Mouse (Mus musculus): ENCODE data around the gene 4931428L18Rik. TPM values are rescaled to one million over a fixed set of nuclear protein-coding genes. Genes with fewer than 3 reads are reported as not detected.
A peak's percentile ranks its signal among the peaks of the same experiment; 100 is the strongest.

Gene 4931428L18Rik
- not detected in 2 replicates for polyA plus RNA-seq (2015; fragmentation: Nextera tagmentation; extraction: Ambion mirVana)

DNA sequence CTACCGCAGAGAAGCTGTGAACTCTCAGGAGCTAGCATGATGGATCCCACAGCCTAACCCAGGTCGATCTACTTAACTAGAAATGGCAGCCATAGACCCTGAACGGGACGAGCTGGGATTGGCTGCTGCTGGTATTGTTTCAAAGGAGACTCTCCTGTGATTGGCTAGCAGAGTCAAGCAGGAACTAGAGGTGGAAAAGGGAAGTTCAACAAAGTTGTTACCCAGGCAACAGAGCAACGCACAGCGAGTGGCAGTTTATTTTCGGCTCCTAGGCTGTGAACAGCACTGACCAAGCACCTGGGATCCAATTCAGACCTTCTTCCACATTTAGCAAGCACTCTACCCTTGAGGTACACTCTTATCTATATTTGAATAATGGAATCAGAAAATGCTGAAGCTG is at the start of gene 4931428L18Rik, which contains the start of gene Pih1d3:
Gene 4931428L18Rik (minus strand): TSS at position 121 of the 400 bp plus-strand sequence.
Gene Pih1d3 (plus strand): TSS at position 275 of the 400 bp plus-strand sequence.
- H3K4me3 ChIP-seq (replicated peaks) = no peak within 1 kb of the TSS
- H3K9me3 ChIP-seq = no peaks in the 10 kb centered on the region
- H3K4me2 ChIP-seq (replicated peaks) = no peak within 1 kb of the TSS
- 77% methylated on average over 7 of the region's 7 CpGs for WGBS
- H3K27me3 ChIP-seq (replicated peaks) = no peaks in the 10 kb centered on the region
- ATAC-seq = no peak
- no peak within 1 kb of the TSS for H3K27ac ChIP-seq
- H3K36me3 ChIP-seq = no peaks in the 10 kb centered on the region
- no peak within 1 kb of the TSS for H3K9ac ChIP-seq
- H3K4me1 ChIP-seq (replicated peaks) = no peaks in the 10 kb centered on the region

DNA sequence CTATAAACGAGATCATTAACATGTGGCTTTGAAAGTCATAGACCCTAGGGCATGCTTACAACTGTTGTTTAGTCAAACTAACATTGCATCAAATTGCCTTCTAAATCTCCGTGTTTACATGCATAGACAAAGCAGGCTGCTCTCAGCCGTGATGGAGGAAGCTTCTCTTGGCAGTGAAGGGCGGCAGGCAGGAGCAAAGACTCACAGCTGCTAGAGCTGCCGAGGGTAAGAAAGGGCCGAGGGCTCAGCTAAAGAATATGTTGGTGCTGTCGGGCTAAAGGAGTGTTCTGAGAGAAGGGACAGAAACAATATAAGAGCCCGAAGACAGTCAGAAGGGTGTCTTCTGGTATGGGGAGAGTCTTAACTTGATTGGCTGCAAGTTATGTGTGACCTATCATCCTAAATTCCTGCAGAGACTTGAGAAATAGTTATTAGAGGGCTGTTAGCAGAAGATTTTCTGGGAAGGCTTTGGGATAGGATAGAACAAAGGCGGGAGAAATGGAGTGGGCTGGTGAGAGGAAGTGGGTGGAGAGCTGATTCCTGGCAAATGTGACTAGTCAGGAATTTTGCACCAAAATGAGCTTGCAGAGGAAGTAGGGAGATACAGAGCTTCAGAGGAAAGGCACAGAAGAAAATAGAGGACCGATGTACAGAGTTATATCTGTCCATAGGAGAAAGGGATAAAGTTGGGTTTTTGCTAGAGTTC is 37.9 kb upstream of the 4931428L18Rik start:
- H3K9me3 ChIP-seq = no peaks in the 10 kb centered on the region
- no peaks in the 10 kb centered on the region for H3K36me3 ChIP-seq
- no peaks in the 10 kb centered on the region for H3K4me1 ChIP-seq (replicated peaks)
- no peak overlapping the region for H3K4me3 ChIP-seq (replicated peaks)
- no peaks in the 10 kb centered on the region for H3K27me3 ChIP-seq (replicated peaks)
- no peak overlapping the region for H3K9ac ChIP-seq
- no peak for ATAC-seq
- 60% methylated on average over 10 of the region's 10 CpGs for WGBS
- 0 out of 2 replicates have a peak overlapping the region, but pooled peaks have one; percentile 32 for H3K27ac ChIP-seq
- no peak overlapping the region for H3K4me2 ChIP-seq (replicated peaks)

DNA sequence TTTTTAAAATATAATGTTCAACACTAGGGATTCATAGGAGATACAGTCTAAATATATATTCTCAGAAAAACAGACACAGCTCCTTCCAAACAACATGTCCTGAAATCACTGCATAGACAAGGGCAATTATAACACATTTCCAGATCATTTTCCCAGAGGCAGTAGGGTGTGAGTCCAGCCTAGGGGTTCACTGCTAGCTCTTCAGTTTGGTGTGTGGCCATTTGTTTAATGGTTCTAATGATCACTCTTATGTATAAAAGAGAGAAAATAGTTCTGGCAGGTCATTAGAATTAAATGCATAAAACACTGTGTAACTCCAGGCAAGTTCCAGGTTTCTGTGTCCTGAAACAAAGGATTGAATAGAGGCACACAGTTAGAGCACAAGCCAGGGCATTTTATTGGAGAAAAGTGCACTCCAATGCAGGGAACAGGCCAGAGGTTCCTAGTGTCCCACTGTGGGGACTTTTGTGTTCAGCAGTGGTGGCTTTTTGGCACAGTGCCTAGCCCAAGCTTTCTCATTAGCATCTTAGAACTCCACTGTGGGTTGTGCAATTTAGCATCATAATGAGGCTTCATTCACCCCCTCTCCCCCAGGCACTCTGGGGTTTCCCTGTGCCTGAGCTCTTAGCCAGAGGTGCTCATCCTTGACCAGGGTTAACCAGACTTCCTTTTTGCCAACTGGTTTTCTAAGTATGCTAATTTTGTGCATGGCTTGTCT is 11.0 kb upstream of the 4931428L18Rik start:
- Histone ChIP-seq H3K4me2 (replicated peaks) (no peak overlapping the region), H3K4me3 (replicated peaks) (no peak overlapping the region), H3K27ac (no peak overlapping the region), H3K9me3 (no peaks in the 10 kb centered on the region), H3K4me1 (replicated peaks) (no peaks in the 10 kb centered on the region), H3K9ac (no peak overlapping the region), H3K27me3 (replicated peaks) (no peaks in the 10 kb centered on the region), H3K36me3 (no peaks in the 10 kb centered on the region)
- ATAC-seq = no peak

DNA sequence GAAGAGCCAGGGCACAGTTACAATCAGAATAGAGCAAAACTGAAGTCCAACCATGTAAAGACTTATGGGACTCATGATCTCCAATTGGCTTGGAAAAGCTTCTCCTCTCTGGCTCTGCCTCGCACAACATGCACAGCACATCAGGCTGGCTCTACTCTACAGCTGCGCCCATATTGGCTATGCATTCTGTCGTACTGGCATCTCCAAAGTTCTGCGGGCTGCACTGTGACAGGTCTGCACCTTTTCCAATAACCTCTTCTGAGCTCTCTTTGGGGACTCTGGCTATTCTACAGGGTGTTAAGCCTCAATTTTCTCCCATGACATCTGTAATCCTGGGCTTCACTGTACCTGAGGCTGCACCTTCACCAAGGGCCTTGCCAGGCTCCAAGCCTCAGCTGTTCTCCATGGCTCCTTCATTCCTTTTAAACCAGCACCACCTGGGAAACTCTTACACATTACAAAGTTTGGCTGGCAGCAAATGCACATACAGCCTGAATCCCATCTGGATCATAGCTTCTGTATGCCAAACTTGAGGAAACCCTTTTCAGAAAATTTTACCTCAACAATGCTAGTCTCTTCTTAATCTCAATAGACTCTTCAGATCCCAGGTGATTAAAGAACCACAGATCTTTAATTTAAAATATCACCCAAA is 1.8 kb downstream of the 4931428L18Rik start:
- no peak overlapping the region for H3K4me3 ChIP-seq (replicated peaks)
- WGBS = 95% methylated on average over 4 of the region's 4 CpGs

DNA sequence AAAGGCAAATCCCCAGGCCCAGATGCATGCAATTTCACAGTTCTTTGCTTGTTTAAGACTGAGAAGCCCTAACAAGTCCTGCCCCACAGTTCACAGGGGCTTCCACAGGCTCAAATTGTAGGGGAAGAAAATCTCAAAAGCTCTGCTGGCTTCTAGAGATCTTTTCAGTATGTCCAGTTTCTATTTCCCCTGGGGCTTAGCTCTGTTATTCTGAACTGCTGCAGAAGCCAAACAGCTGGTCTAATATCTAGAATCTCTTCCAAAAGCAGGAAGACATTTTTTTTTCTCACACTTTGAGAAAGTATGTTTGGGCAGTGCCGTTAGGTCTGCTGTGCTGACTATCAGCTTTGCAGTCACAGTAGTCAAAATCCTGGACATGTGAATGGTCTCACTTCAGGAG is 7.7 kb downstream of the 4931428L18Rik start:
- no peaks in the 10 kb centered on the region for H3K27me3 ChIP-seq (replicated peaks)
- no peaks in the 10 kb centered on the region for H3K4me1 ChIP-seq (replicated peaks)
- H3K9ac ChIP-seq = no peak overlapping the region
- no peak overlapping the region for H3K4me3 ChIP-seq (replicated peaks)
- no peak for ATAC-seq
- H3K36me3 ChIP-seq = no peaks in the 10 kb centered on the region
- H3K9me3 ChIP-seq = no peaks in the 10 kb centered on the region
- WGBS = 49% methylated on average over 1 of the region's 1 CpGs
- no peak overlapping the region for H3K27ac ChIP-seq
- H3K4me2 ChIP-seq (replicated peaks) = no peak overlapping the region

More for the DNA sequence above, 1.8 kb downstream of the 4931428L18Rik start:
- ATAC-seq = no peak
- H3K4me1 ChIP-seq (replicated peaks) = no peaks in the 10 kb centered on the region
- no peaks in the 10 kb centered on the region for H3K9me3 ChIP-seq
- no peak overlapping the region for H3K4me2 ChIP-seq (replicated peaks)
- H3K27me3 ChIP-seq (replicated peaks) = no peaks in the 10 kb centered on the region
- no peak overlapping the region for H3K27ac ChIP-seq
- H3K36me3 ChIP-seq = no peaks in the 10 kb centered on the region
- H3K9ac ChIP-seq = no peak overlapping the region

DNA sequence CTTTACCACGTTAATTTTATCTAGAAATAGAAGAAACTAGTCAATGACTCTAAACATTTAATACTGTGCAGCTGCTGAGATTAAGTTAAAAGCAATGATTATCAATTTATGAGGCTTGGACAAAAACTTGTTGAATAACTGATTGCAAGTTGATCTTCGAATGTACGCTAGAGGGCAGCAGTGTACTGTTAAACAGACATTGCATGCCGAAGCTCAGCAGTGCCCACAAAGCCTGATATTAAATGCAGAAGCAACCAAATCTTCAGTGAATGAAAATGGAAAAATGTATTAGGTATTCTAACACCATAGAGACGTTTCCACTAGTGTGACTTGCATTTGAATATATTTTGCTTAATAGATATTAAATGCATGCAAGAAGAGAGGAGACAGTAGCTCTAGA is 12.3 kb downstream of the 4931428L18Rik start:
- Histone ChIP-seq H3K9ac (no peak overlapping the region), H3K4me1 (replicated peaks) (no peaks in the 10 kb centered on the region), H3K27ac (no peak overlapping the region), H3K9me3 (no peaks in the 10 kb centered on the region), H3K4me3 (replicated peaks) (no peak overlapping the region), H3K4me2 (replicated peaks) (no peak overlapping the region), H3K27me3 (replicated peaks) (no peaks in the 10 kb centered on the region), H3K36me3 (no peaks in the 10 kb centered on the region)
- WGBS = under 1% methylated on average over 5 of the region's 5 CpGs
- ATAC-seq = no peak

DNA sequence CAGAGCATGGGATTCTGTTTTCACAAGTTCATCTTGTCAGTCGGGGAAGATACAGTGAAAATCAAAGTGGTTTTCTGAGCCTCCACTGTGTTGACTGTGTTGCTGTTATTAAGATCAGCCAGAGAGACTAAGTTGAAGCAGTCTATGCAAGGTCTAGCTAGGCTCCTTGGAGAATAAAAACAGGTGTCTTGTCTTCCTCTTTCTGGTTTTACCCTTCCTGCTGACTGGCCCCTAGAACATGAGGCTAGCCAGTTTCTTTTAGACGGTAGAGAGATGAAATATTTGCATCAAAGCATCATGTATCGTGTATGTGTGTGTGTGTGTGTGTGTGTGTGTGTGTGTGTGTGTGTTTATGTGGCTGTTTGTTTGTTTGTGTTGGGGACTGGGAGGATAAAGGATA is 16.7 kb downstream of the 4931428L18Rik start:
- 81% methylated on average over 3 of the region's 3 CpGs for WGBS
- no peaks in the 10 kb centered on the region for H3K27me3 ChIP-seq (replicated peaks)
- H3K4me2 ChIP-seq (replicated peaks) = no peak overlapping the region
- H3K9me3 ChIP-seq = no peaks in the 10 kb centered on the region
- no peaks in the 10 kb centered on the region for H3K4me1 ChIP-seq (replicated peaks)
- H3K9ac ChIP-seq = no peak overlapping the region
- H3K27ac ChIP-seq = no peak overlapping the region
- H3K36me3 ChIP-seq = no peaks in the 10 kb centered on the region
- H3K4me3 ChIP-seq (replicated peaks) = no peak overlapping the region
- ATAC-seq = no peak

DNA sequence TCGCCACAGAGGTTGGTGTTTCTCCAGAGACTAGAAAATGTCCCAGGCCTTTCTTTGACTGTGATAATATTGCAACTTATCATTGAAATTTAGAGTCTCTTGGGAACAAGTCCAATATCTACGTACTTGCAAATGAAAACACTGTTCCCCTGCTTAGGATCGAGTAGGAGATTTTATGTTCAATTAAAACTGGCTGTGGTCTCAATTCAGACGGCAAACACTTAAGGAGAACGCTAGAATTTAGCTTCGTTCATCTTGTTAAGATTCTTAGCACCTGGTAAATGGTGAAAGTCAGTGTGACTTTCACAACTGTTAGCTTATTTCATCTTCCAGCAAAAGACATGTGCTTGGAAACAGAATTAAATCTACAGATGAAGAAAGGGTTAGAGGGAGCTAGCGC is 17.1 kb downstream of the 4931428L18Rik start:
- H3K9me3 ChIP-seq = no peaks in the 10 kb centered on the region
- no peak overlapping the region for H3K27ac ChIP-seq
- no peaks in the 10 kb centered on the region for H3K4me1 ChIP-seq (replicated peaks)
- H3K36me3 ChIP-seq = no peaks in the 10 kb centered on the region
- H3K4me3 ChIP-seq (replicated peaks) = no peak overlapping the region
- H3K27me3 ChIP-seq (replicated peaks) = no peaks in the 10 kb centered on the region
- no peak for ATAC-seq
- no peak overlapping the region for H3K4me2 ChIP-seq (replicated peaks)
- no peak overlapping the region for H3K9ac ChIP-seq
- WGBS = 85% methylated on average over 7 of the region's 7 CpGs

DNA sequence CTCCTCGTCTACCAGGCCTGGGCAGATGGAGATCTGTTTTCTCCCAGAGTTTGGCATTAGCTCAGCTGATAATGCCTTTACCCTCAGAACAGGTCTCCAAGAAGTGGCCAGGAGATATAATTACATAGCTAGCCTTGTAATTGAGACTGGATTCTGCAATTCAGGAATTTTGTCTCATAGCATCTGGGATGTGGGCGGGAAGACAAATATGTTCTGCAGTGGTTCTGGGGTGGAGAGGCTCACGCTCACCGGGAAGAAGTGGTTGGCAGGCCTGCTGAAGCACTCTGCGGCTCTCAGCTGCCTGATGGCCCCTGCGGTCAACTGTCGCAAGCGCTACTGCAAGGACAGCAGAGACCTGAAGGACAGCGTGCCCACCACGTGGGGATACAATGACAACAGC is 18.7 kb downstream of the 4931428L18Rik start:
- ATAC-seq = no peak
- no peaks in the 10 kb centered on the region for H3K36me3 ChIP-seq
- H3K27ac ChIP-seq = no peak overlapping the region
- H3K9ac ChIP-seq = no peak overlapping the region
- WGBS = 86% methylated on average over 10 of the region's 10 CpGs
- H3K4me2 ChIP-seq (replicated peaks) = no peak overlapping the region
- H3K9me3 ChIP-seq = no peaks in the 10 kb centered on the region
- no peak overlapping the region for H3K4me3 ChIP-seq (replicated peaks)
- no peaks in the 10 kb centered on the region for H3K27me3 ChIP-seq (replicated peaks)
- no peaks in the 10 kb centered on the region for H3K4me1 ChIP-seq (replicated peaks)

DNA sequence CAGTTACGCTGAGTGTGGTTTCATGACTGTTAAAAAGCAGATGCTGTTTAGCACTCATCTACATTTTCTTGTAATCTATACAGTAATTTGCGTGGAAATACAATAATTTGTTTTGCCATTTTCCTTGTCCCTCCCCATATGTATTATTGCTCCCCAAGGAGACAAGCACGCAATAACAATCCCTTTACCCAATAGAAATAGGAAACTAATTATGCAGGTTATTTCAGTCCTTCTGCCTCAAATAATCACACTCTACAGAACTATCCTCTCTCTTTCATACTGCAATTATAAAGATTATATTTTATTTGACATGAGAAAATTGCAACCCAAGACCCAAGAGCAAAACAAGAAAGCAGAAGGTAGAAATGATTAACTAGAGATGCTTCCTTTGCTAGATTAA is 25.5 kb downstream of the 4931428L18Rik start:
- H3K36me3 ChIP-seq = no peaks in the 10 kb centered on the region
- 88% methylated on average over 3 of the region's 3 CpGs for WGBS
- no peaks in the 10 kb centered on the region for H3K27me3 ChIP-seq (replicated peaks)
- H3K9ac ChIP-seq = no peak overlapping the region
- no peak overlapping the region for H3K27ac ChIP-seq
- ATAC-seq = no peak
- H3K4me1 ChIP-seq (replicated peaks) = no peaks in the 10 kb centered on the region
- H3K9me3 ChIP-seq = no peaks in the 10 kb centered on the region
- no peak overlapping the region for H3K4me3 ChIP-seq (replicated peaks)
- H3K4me2 ChIP-seq (replicated peaks) = no peak overlapping the region

DNA sequence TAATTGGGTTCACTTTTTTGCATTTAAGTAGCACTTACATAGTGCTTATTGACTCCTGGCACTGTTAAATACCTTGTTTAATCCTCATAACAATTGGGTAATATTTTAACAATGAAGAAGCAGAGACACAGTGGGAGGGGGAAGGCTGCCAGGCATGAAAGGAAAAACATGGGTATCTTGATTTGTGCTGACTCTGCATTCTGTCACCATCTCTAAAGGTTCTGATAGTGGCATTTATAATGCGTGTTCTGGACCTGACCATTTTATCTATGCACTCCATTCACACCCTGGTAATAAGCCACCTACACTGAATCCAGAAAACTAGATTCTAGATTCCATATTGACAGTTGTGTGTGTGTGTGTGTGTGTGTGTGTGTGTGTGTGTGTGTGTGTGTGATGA is 26.9 kb downstream of the 4931428L18Rik start:
- no peak for ATAC-seq
- H3K4me3 ChIP-seq (replicated peaks) = no peak overlapping the region
- no peaks in the 10 kb centered on the region for H3K27me3 ChIP-seq (replicated peaks)
- H3K9me3 ChIP-seq = no peaks in the 10 kb centered on the region
- 75% methylated on average over 1 of the region's 1 CpGs for WGBS
- no peak overlapping the region for H3K4me2 ChIP-seq (replicated peaks)
- H3K9ac ChIP-seq = no peak overlapping the region
- no peak overlapping the region for H3K27ac ChIP-seq
- no peaks in the 10 kb centered on the region for H3K36me3 ChIP-seq
- H3K4me1 ChIP-seq (replicated peaks) = no peaks in the 10 kb centered on the region

DNA sequence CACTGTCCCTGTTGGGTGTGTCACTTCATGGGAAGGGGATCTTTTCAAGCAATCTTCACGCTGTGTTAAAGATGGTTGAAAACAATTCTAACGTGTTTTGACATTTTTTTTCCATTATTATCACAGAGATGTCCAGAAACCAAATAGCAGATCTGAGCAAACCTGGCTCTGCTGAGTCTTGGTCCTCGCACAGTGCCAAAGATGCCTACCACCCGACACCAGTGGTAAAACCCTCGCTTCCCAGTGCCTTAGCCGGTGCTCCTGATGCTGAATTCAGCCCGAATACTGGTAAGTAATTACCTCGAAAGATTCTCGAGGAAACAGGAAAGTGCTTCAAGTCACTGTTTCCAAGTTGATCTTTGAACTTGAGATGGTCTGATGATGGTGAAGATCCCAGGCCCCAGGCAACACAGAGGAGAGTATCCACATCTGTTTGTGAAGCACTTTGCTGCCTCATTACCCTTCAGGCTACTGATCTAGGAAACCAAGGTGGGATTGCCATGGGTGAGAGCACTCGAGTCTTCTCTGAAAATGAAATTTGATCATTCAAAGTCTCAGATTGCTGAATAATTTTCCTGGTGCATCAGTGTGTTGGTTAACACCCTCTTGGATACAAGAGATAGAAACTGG is 32.1 kb downstream of the 4931428L18Rik start:
- no peak for ATAC-seq
- H3K4me2 ChIP-seq (replicated peaks) = no peak overlapping the region
- no peak overlapping the region for H3K4me3 ChIP-seq (replicated peaks)
- WGBS = 77% methylated on average over 10 of the region's 10 CpGs
- H3K36me3 ChIP-seq = no peaks in the 10 kb centered on the region
- no peaks in the 10 kb centered on the region for H3K4me1 ChIP-seq (replicated peaks)
- no peaks in the 10 kb centered on the region for H3K9me3 ChIP-seq
- no peak overlapping the region for H3K27ac ChIP-seq
- H3K9ac ChIP-seq = no peak overlapping the region
- no peaks in the 10 kb centered on the region for H3K27me3 ChIP-seq (replicated peaks)

All from intestine, embryonic 15.5 days (tissue).